Mouse (Mus musculus) limb, embryonic 11.5 days (tissue): Measurements from ENCODE around the gene Lrrc71. TPM values are rescaled to one million over a fixed set of nuclear protein-coding genes. Genes with fewer than 3 reads are reported as not detected.

ENCODE experiments used
- ATAC-seq: fragments of 200-750 bp; cut with Nextera tagmentation; 2 replicates; pipeline ENCODE4 v1.8.0; 2017; ENCODE audit warnings: low read depth; ENCODE audit not compliant: insufficient number of reproducible peaks, low FRiP score, low TSS enrichment
- DNase-seq: peaks from one replicate; pipeline ENCODE4 v3.0.0-alpha.2; 2015; ENCODE audit warnings: low spot score
- H3K27ac ChIP-seq: fragments of 300-500 bp; sonication (generic); replicated peaks from 2 replicates; pipeline ENCODE4 v1.5.1; 2014; ENCODE audit warnings: low read depth, mild to moderate bottlenecking, low read length
- H3K27me3 ChIP-seq: fragments of 300-500 bp; sonication (generic); 2 replicates; pipeline ENCODE4 v1.6.1; 2014; ENCODE audit warnings: mild to moderate bottlenecking, low read length, mixed read lengths; ENCODE audit not compliant: control insufficient read depth, insufficient read depth
- H3K36me3 ChIP-seq: fragments of 300-500 bp; sonication (generic); 2 replicates; pipeline ENCODE4 v1.6.1; 2014; ENCODE audit warnings: mild to moderate bottlenecking, low read length, moderate library complexity, mixed read lengths; ENCODE audit not compliant: control insufficient read depth, insufficient read depth
- H3K4me1 ChIP-seq: fragments of 300-500 bp; sonication (generic); 2 replicates; pipeline ENCODE4 v1.6.1; 2014; ENCODE audit warnings: low read length, mixed read lengths; ENCODE audit not compliant: control insufficient read depth, insufficient read depth
- H3K4me2 ChIP-seq: fragments of 300-500 bp; sonication (generic); 2 replicates; pipeline ENCODE4 v1.6.1; 2014; ENCODE audit warnings: low read depth, mild to moderate bottlenecking, moderate library complexity; ENCODE audit not compliant: severe bottlenecking
- H3K4me3 ChIP-seq: fragments of 300-500 bp; sonication (generic); 2 replicates; pipeline ENCODE4 v1.5.1; 2014; ENCODE audit warnings: low read depth, low read length
- H3K9ac ChIP-seq: fragments of 300-500 bp; sonication (generic); 2 replicates; pipeline ENCODE4 v1.6.1; 2014; ENCODE audit warnings: mild to moderate bottlenecking, low read length
- H3K9me3 ChIP-seq: fragments of 300-500 bp; sonication (generic); 2 replicates; pipeline ENCODE4 v1.6.1; 2016; ENCODE audit warnings: low read length; ENCODE audit not compliant: control insufficient read depth
- WGBS: fragments of 180-500 bp; shearing (Covaris S2); extraction: QIAGEN DNeasy Blood & Tissue Kit; methylation state at CpG from one replicate; pipeline ENCODE4 v1.1.7; 2014; 5-methylcytosine and 5-hydroxymethylcytosine counted together
- polyA plus RNA-seq: library from polyadenylated mRNA; unstranded; fragments of >200 nt; fragmentation: Nextera tagmentation; extraction: Ambion mirVana; gene quantifications from 2 replicates; pipeline ENCODE4 v1.2.1, GENCODE M21; 2014

The Lrrc71 gene
- polyA plus RNA-seq, 1 experiment from 2014 or later: 0.43 TPM

DNA sequence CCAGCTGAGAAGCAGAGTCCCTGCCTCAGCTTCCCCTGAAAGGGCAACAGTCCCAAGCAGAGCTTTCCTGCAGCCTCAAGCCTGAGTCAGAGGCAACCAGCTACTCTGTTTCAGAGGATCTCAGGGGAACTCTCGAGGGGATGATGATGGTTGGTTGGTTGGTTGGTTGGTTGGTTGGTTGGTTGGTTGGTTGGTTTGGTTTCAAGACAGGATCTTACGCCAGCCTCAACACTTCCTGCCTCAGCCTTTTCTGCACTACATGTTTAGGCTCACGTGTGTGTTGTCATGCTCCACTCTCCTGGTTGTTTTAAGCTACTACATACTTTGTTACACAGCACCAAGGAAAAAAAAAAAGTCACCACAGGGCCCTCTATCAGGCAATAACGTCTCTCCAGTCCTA is 4.5 kb downstream of the Lrrc71 start:
- 0 out of 2 replicates have a peak, but pooled peaks cover 2% of the 10 kb centered on the region for H3K36me3 ChIP-seq
- no peak overlapping the region for H3K4me2 ChIP-seq
- no peak overlapping the region for H3K4me3 ChIP-seq
- DNase-seq: no peak
- no peak for ATAC-seq
- no peak overlapping the region for H3K27ac ChIP-seq
- 88% methylated on average over 4 of the region's 4 CpGs for WGBS
- H3K9me3 ChIP-seq: no peaks in the 10 kb centered on the region
- H3K9ac ChIP-seq: no peak overlapping the region
- H3K4me1 ChIP-seq: peaks cover 17% of the 10 kb centered on the region
- no peaks in the 10 kb centered on the region for H3K27me3 ChIP-seq

DNA sequence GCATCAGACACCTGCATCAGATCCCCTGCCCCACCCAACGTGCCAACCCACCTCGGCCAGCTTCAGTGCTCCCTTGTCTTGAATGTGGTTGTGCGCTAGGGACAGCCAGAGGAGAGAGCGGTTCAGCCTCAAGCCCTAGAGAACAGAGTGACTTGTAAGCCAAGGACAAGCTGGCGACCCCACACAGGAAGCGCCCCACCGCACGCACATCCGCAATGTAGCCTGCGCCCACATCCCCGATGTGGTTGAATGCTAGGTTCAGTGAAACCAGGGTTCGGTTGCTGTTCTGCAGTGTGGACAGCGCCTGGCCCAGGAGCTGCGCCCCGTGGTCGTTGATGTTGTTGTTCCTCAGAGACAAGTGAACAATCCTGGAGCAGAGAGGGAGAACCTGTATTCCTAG is 5.7 kb downstream of the Lrrc71 start:
- DNase-seq: no peak
- Histone ChIP-seq H3K27me3 (no peaks in the 10 kb centered on the region), H3K4me1 (peaks cover 13% of the 10 kb centered on the region), H3K4me2 (no peak overlapping the region), H3K27ac (no peak overlapping the region), H3K9me3 (no peaks in the 10 kb centered on the region), H3K36me3 (0 out of 2 replicates have a peak, but pooled peaks cover 2% of the 10 kb centered on the region), H3K4me3 (no peak overlapping the region), H3K9ac (no peak overlapping the region)
- WGBS: 89% methylated on average over 16 of the region's 16 CpGs
- ATAC-seq: no peak

DNA sequence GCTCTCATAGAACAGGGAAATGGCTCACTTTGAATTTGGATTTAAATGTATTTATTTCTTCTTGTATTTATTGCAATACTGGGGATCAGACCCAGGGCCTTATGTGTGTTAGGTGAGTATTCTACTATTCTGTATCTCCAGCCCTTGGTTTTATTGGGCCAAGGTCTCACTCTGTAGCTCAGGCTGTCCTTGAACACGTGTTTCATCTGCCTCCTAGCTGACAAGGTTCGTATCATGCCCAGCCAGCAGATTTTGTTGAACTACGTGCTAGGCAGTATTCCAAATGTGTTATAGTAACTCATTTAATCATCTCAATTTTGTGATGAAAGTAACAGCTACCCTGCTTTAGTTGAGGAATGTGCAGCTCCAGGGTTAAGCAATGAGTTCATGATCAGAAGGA is 6.4 kb downstream of the Lrrc71 start:
- ATAC-seq (no peak), DNase-seq (no peak)
- H3K27me3 ChIP-seq: no peaks in the 10 kb centered on the region
- H3K9me3 ChIP-seq: no peaks in the 10 kb centered on the region
- peaks cover 13% of the 10 kb centered on the region for H3K4me1 ChIP-seq
- 80% methylated on average over 3 of the region's 3 CpGs for WGBS
- H3K36me3 ChIP-seq: peaks cover 5% of the 10 kb centered on the region; the same call in 1 of the 2 replicates
- H3K27ac ChIP-seq: no peak overlapping the region
- no peak overlapping the region for H3K9ac ChIP-seq
- H3K4me2 ChIP-seq: no peak overlapping the region
- H3K4me3 ChIP-seq: no peak overlapping the region

- WGBS: 86% methylated on average over 5 of the region's 5 CpGs
- Histone ChIP-seq H3K4me1 (no peaks in the 10 kb centered on the region), H3K27me3 (no peaks in the 10 kb centered on the region), H3K27ac (no peak overlapping the region), H3K4me3 (no peak overlapping the region), H3K9me3 (no peaks in the 10 kb centered on the region), H3K36me3 (peaks cover 11% of the 10 kb centered on the region; the same call in 1 of the 2 replicates), H3K9ac (no peak overlapping the region), H3K4me2 (no peak overlapping the region)
- no peak for DNase-seq
- ATAC-seq: no peak
These were observed 9.5 kb downstream of the Lrrc71 start for GRCm38 (mm10) chr3:87738906-87739305.

DNA sequence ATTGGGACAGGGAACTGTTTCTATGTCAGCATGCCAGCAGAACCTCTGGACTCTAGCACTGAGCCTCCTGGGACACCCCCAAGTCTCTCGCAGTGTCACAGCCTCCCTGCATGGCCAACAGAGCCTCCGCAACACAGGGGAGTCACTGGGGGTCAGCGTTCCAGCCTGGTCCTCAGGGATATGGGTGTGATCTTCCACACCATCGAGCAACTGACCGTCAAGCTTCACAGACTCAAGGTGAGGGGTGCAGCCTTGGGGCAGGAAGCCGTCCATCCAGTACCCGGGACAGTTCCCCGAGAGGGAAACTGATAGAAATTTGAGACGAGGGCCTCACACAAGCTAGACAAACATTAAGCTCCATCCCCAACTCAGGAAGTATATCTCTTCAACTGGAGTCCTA is 13.1 kb downstream of the Lrrc71 start:
- ATAC-seq: no peak
- H3K27me3 ChIP-seq: no peaks in the 10 kb centered on the region
- 78% methylated on average over 9 of the region's 9 CpGs for WGBS
- no peaks in the 10 kb centered on the region for H3K4me1 ChIP-seq
- peaks cover 17% of the 10 kb centered on the region for H3K36me3 ChIP-seq
- no peaks in the 10 kb centered on the region for H3K9me3 ChIP-seq
- H3K27ac ChIP-seq: no peak overlapping the region
- no peak overlapping the region for H3K9ac ChIP-seq
- H3K4me3 ChIP-seq: no peak overlapping the region
- H3K4me2 ChIP-seq: no peak overlapping the region
- DNase-seq: no peak

GRCm38 (mm10) chr3:87733984-87734761 is 14.3 kb downstream of the Lrrc71 start:
- H3K4me3 ChIP-seq: no peak overlapping the region
- H3K27me3 ChIP-seq: no peaks in the 10 kb centered on the region
- no peak overlapping the region for H3K4me2 ChIP-seq
- peaks cover 17% of the 10 kb centered on the region for H3K36me3 ChIP-seq
- 87% methylated on average over 11 of the region's 11 CpGs for WGBS
- H3K4me1 ChIP-seq: no peaks in the 10 kb centered on the region
- H3K27ac ChIP-seq: no peak overlapping the region
- ATAC-seq (no peak), DNase-seq (no peak)
- no peak overlapping the region for H3K9ac ChIP-seq
- no peaks in the 10 kb centered on the region for H3K9me3 ChIP-seq

DNA sequence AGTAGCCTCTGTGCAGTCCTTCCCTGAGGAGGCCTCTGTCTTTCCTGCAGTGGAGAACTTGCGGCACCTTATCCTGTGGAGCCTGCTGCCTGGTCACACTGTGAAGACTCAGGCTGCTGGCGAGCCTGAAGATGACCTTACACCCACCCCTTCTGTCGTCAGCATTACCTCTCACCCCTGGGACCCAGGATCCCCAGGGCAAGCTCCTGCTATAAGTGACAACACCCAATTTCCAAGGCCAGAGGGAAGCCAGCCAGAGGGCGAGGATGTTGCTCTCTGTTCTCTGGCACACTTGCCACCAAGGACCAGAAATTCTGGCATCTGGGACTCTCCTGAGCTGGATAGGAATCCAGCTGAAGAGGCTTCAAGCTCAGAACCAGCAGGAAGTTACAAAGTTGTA is 15.3 kb downstream of the Lrrc71 start:
- Histone ChIP-seq H3K4me3 (no peak overlapping the region), H3K4me1 (no peaks in the 10 kb centered on the region), H3K36me3 (peaks cover 21% of the 10 kb centered on the region), H3K9me3 (no peaks in the 10 kb centered on the region), H3K27me3 (no peaks in the 10 kb centered on the region), H3K9ac (no peak overlapping the region), H3K27ac (no peak overlapping the region), H3K4me2 (no peak overlapping the region)
- 67% methylated on average over 4 of the region's 4 CpGs for WGBS
- DNase-seq (no peak), ATAC-seq (no peak)

- no peak overlapping the region for H3K4me3 ChIP-seq
- DNase-seq: no peak
- ATAC-seq: no peak
These were observed 19.7 kb downstream of the Lrrc71 start for GRCm38 (mm10) chr3:87728696-87729095.

More at GRCm38 (mm10) chr3:87728696-87729095, 19.7 kb downstream of the Lrrc71 start:
- no peak overlapping the region for H3K4me2 ChIP-seq
- no peaks in the 10 kb centered on the region for H3K27me3 ChIP-seq
- 90% methylated on average over 6 of the region's 6 CpGs for WGBS
- H3K27ac ChIP-seq: no peak overlapping the region
- no peaks in the 10 kb centered on the region for H3K4me1 ChIP-seq
- no peaks in the 10 kb centered on the region for H3K9me3 ChIP-seq
- no peak overlapping the region for H3K9ac ChIP-seq
- H3K36me3 ChIP-seq: peaks cover 12% of the 10 kb centered on the region; the same call in 1 of the 2 replicates
